Mouse (Mus musculus) MEL (cell line): ENCODE results near the gene Alad.

Experiments used
- BHLHE40 ChIP-seq: IDR thresholded peaks from 2 replicates; pipeline ENCODE4 v1.6.1; 2012; ENCODE audit warnings: low read depth, mild to moderate bottlenecking, inconsistent platforms, low read length, improper control_type of control experiment, borderline replicate concordance
- CHD2 ChIP-seq: IDR thresholded peaks from 2 replicates; pipeline ENCODE4 v1.6.1; 2011; ENCODE audit warnings: low read length, improper control_type of control experiment
- CTCF ChIP-seq, 3 experiments: IDR thresholded peaks in 2 of 3; conservative IDR thresholded peaks in 1 of 3; 2 replicates each; pipeline ENCODE4 v1.5.1; 2011 to 2012; ENCODE audit warnings: low read length in 3 of 3, low read depth in 2 of 3, mild to moderate bottlenecking in 2 of 3, improper control_type of control experiment in 1 of 3, inconsistent platforms in 1 of 3, mixed read lengths in 1 of 3, moderate library complexity in 1 of 3; ENCODE audit not compliant: control insufficient read depth in 1 of 3, insufficient read depth in 1 of 3, poor library complexity in 1 of 3, severe bottlenecking in 1 of 3
- E2F4 ChIP-seq: IDR thresholded peaks from 2 replicates; pipeline ENCODE4 v1.6.1; 2011; ENCODE audit warnings: low read depth, low read length, improper control_type of control experiment, borderline replicate concordance
- EP300 ChIP-seq, 2 experiments: IDR thresholded peaks; 2 replicates each; pipeline ENCODE4 v1.6.1; 2011; ENCODE audit warnings: improper control_type of control experiment in 2 of 2, low read length in 2 of 2, low read depth in 1 of 2, mild to moderate bottlenecking in 1 of 2
- MEF2A ChIP-seq: IDR thresholded peaks from 2 replicates; pipeline ENCODE4 v1.6.1; 2014; ENCODE audit warnings: low read depth, mild to moderate bottlenecking, inconsistent platforms, low read length, improper control_type of control experiment; ENCODE audit not compliant: poor library complexity, insufficient replicate concordance, severe bottlenecking; ENCODE audit errors: extremely low read depth
- MXI1 ChIP-seq: IDR thresholded peaks from 2 replicates; pipeline ENCODE4 v1.6.1; 2011; ENCODE audit warnings: mild to moderate bottlenecking, low read depth, low read length, improper control_type of control experiment
- MYC ChIP-seq: IDR thresholded peaks from 2 replicates; pipeline ENCODE4 v1.6.1; 2011; ENCODE audit warnings: low read depth, mild to moderate bottlenecking, low read length, improper control_type of control experiment, moderate library complexity
- POLR2A ChIP-seq, 2 experiments: IDR thresholded peaks; 2 replicates each; pipeline ENCODE4 v1.6.1; 2011 to 2012; ENCODE audit warnings: low read length in 2 of 2, mild to moderate bottlenecking in 2 of 2, control low read depth in 1 of 2, improper control_type of control experiment in 1 of 2, low read depth in 1 of 2, moderate library complexity in 1 of 2; ENCODE audit not compliant: control insufficient read depth in 1 of 2, insufficient read depth in 1 of 2, poor library complexity in 1 of 2
- TAL1 ChIP-seq: IDR thresholded peaks from 2 replicates; pipeline ENCODE4 v1.6.1; 2012; ENCODE audit warnings: mild to moderate bottlenecking, inconsistent platforms, low read length, moderate library complexity, mixed read lengths
- TCF12 ChIP-seq: IDR thresholded peaks from 2 replicates; pipeline ENCODE4 v1.6.1; 2014; ENCODE audit warnings: low read depth, mild to moderate bottlenecking, inconsistent platforms, low read length, improper control_type of control experiment, moderate library complexity
- USF1 ChIP-seq: IDR thresholded peaks from 2 replicates; pipeline ENCODE4 v1.6.1; 2014; ENCODE audit warnings: low read depth, mild to moderate bottlenecking, inconsistent platforms, low read length, improper control_type of control experiment, moderate library complexity

GRCm38 (mm10) chr4:62472071-62472470, 47.6 kb downstream of the Alad start:
- TF ChIP-seq TCF12 (no peak), CTCF (IDR thresholded peaks at IDR 0.05 in 2 of 3, conservative IDR thresholded peaks at IDR 0.05 in 1 of 3; ENCODE audit: control insufficient read depth in 1 of 3, insufficient read depth in 1 of 3, low read depth in 2 of 3, low read length in 3 of 3, poor library complexity in 1 of 3, severe bottlenecking in 1 of 3) (no peak), USF1 (no peak), POLR2A (IDR thresholded peaks at IDR 0.05; ENCODE audit: control insufficient read depth in 1 of 2, insufficient read depth in 1 of 2, low read depth in 1 of 2, low read length in 2 of 2, poor library complexity in 1 of 2) (no peak), CHD2 (no peak), E2F4 (no peak), MEF2A (no peak), TAL1 (no peak), BHLHE40 (no peak), EP300 (IDR thresholded peaks at IDR 0.05; ENCODE audit: low read depth in 1 of 2, low read length in 2 of 2) (no peak), MXI1 (no peak), MYC (no peak)
